ENCODE assay signal across 11 mouse cellular contexts in genomic region chr4:53253680-53254079, GRCm38 (mm10).
A peak's percentile ranks its signal among the peaks of the same experiment; 100 is the strongest.
DNase-seq lines count a peak whose midpoint lies in the region; ATAC-seq lines count a peak whose summit lies in the region.
"Had no signal": no experiment of that assay in that cellular context is flagged by ENCODE, and none has a peak within 500 bp of the region (broad histone marks: within the 10 kb centered on the region; RNA-seq: fewer than 3 reads in every experiment).

No protein-coding gene starts in this region.

- no peak overlapping the region for H3K9ac ChIP-seq in hindbrain, embryonic 14.5 days
- no peak overlapping the region for H3K9ac ChIP-seq in neural tube, embryonic 15.5 days (replicated peaks)
- H3K9ac ChIP-seq: liver, embryonic 13.5 days had no signal

- no peak overlapping the region for H3K4me3 ChIP-seq in hindbrain, embryonic 14.5 days (replicated peaks; ENCODE audit: low read length)
- H3K4me3 ChIP-seq in neural tube, embryonic 15.5 days (replicated peaks): no peak overlapping the region
- H3K4me3 ChIP-seq: heart, embryonic 10.5 days; liver, embryonic 13.5 days had no signal

- H3K27ac ChIP-seq in hindbrain, embryonic 14.5 days: no peak overlapping the region
- H3K27ac ChIP-seq in neural tube, embryonic 15.5 days (replicated peaks): peak overlapping the region; percentile 58; the same call in 1 of the 2 replicates
- H3K27ac ChIP-seq: heart, embryonic 10.5 days; liver, embryonic 13.5 days had no signal

- no peak overlapping the region for H3K4me2 ChIP-seq in hindbrain, embryonic 14.5 days (replicated peaks)
- H3K4me2 ChIP-seq in neural tube, embryonic 15.5 days: no peak overlapping the region
- H3K4me2 ChIP-seq: liver, embryonic 13.5 days had no signal

- ATAC-seq in hindbrain, embryonic 14.5 days (ENCODE audit: low FRiP score): peak; percentile 93
- ATAC-seq in neural tube, embryonic 15.5 days (ENCODE audit: low FRiP score): peak; percentile 90

- 34% methylated on average over 4 of the region's 4 CpGs for WGBS in hindbrain, embryonic 14.5 days
- 28% methylated on average over 4 of the region's 4 CpGs for WGBS in neural tube, embryonic 15.5 days

- no peaks in the 10 kb centered on the region for H3K9me3 ChIP-seq in hindbrain, embryonic 14.5 days (ENCODE audit: control insufficient read depth, low read length)
- H3K9me3 ChIP-seq in neural tube, embryonic 15.5 days (replicated peaks): no peaks in the 10 kb centered on the region
- H3K9me3 ChIP-seq: heart, embryonic 10.5 days; liver, embryonic 13.5 days had no signal

- DNase-seq in heart, adult 11 months: peak; percentile 89
- DNase-seq in heart, adult 9 months (ENCODE audit: low spot score in 2 of 2): no peak
- peak; percentile 18 for DNase-seq in right cerebral cortex, postnatal 14 days
- no peak for DNase-seq in right cerebral cortex, adult 18-20 months
- peak; percentile 61 for DNase-seq in hindbrain, embryonic 14.5 days (ENCODE audit: low spot score)
- no peak for DNase-seq in urinary bladder, postnatal 4 days (ENCODE audit: low spot score in 2 of 2)
- no peak for DNase-seq in embryo, embryonic 11 days
- DNase-seq: kidney, adult 8-10 months; liver, embryonic 13.5 days had no signal

- H3K27me3 ChIP-seq in hindbrain, embryonic 14.5 days (ENCODE audit: control insufficient read depth, insufficient read depth, low read length): no peaks in the 10 kb centered on the region
- H3K27me3 ChIP-seq in neural tube, embryonic 15.5 days (replicated peaks): no peaks in the 10 kb centered on the region
- H3K27me3 ChIP-seq: liver, embryonic 13.5 days had no signal

- H3K36me3 ChIP-seq in hindbrain, embryonic 14.5 days (replicated peaks; ENCODE audit: control insufficient read depth, insufficient read depth): no peaks in the 10 kb centered on the region
- no peaks in the 10 kb centered on the region for H3K36me3 ChIP-seq in neural tube, embryonic 15.5 days
- H3K36me3 ChIP-seq: heart, embryonic 10.5 days; liver, embryonic 13.5 days had no signal

- H3K4me1 ChIP-seq in hindbrain, embryonic 14.5 days (replicated peaks; ENCODE audit: control insufficient read depth, insufficient read depth, low read length): no peaks in the 10 kb centered on the region
- peaks cover 8% of the 10 kb centered on the region; the same call in 1 of the 2 replicates for H3K4me1 ChIP-seq in neural tube, embryonic 15.5 days
- H3K4me1 ChIP-seq: heart, embryonic 10.5 days; liver, embryonic 13.5 days had no signal

Comparison
In these comparisons a context has a peak if more than half of its experiments do, and no peak if none do; other contexts are left out.
1. DNase-seq: peak in heart, adult 11 months (single experiment), right cerebral cortex, postnatal 14 days (single experiment) and hindbrain, embryonic 14.5 days (single experiment); none in heart, adult 9 months (0 of 2), right cerebral cortex, adult 18-20 months (single experiment), urinary bladder, postnatal 4 days (0 of 2) and embryo, embryonic 11 days (single experiment).